Mouse (Mus musculus) layer of hippocampus, postnatal 10 days (tissue): Measurements from ENCODE around the gene Ddx24. TPM values are rescaled to one million over a fixed set of nuclear protein-coding genes. Genes with fewer than 3 reads are reported as not detected.

ENCODE experiments used
- DNase-seq, 2 experiments: peaks; one replicate each; pipeline ENCODE4 v3.0.0; 2021; ENCODE audit warnings: low spot score in 2 of 2
- total RNA-seq, 2 experiments: library from RNA; stranded (reverse); gene quantifications; 2 replicates each; pipeline ENCODE4 v1.2.3; 2021

Ddx24 gene
- total RNA-seq, 2 experiments from 2014 or later = 163 to 172 TPM

DNA sequence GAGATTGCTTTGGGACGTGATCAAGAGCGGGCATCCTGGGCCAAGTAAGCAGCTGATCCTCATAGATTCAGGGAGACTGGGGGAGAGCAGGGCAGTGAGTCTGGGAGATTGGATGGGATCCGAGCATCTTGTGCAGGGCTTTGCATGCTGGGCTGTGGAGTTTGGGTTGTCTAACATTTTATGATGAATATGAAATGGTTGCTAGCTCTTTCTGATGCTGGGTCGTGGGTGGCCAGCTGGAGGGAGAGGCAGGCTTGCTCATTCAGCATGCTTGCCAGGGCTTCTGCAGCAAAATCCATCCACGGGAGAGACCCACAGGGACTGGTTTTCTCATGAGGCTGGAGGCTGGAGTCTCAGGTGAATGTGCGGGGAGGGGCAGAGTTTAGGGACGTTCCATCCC, 34.5 kb downstream of the Ddx24 start:
- DNase-seq = no peak

GRCm38 (mm10) chr12:103389982-103390381, 35.6 kb downstream of the Ddx24 start:
- peak in 1 of 2 experiments; percentile 44 for DNase-seq

- no peak for DNase-seq
These were observed 36.3 kb downstream of the Ddx24 start for GRCm38 (mm10) chr12:103389348-103389727.

DNA sequence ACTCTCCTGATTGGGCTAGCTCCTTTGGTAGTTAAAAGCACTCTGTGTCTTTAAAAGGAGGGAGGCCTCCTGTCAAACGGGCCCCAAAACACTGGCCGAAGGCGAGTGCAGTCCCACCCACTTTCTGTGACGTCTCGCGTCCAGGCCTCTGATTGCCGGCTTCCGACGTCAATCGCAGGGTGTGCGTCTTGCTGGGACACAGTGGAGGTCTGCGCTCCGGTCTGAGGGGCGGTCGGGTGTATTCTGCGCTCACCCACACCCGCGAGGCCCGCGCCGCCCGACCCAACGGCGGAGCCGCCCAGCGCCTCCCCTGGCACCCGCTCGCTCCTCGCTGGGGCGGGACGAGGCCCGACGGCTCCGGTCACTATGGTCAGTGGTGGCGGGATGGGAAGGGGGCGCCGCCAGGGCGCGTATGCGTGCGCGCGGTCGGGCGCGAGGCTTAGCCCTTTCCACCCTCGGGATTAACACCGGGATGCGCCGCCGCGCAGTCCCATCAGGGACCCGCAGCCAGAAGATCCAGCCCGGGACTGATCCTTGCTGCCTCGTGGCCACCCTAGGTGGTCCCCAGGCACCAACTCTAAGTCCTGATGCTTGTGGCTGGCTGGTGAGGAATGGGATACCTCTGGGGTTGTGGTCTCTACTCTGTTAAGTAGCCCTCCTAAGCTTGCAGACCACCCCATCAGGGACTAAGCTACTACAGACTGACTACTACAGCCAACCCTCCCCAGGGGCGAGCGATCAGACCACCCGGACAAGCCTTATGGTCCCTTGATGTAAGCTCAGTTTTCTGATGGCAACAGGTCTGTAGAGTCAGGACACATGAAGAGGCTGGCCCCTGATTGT, 36.9 kb downstream of the Ddx24 start, which contains the start of gene Otub2:
TSS of gene Otub2 (plus strand) at position 178 of the 843 bp plus-strand sequence.
- DNase-seq = peak; percentile 98

GRCm38 (mm10) chr12:103380226-103380625, 45.4 kb downstream of the Ddx24 start:
- no peak for DNase-seq

- DNase-seq = no peak
These were observed 48.9 kb downstream of the Ddx24 start for GRCm38 (mm10) chr12:103376774-103377173.

DNA sequence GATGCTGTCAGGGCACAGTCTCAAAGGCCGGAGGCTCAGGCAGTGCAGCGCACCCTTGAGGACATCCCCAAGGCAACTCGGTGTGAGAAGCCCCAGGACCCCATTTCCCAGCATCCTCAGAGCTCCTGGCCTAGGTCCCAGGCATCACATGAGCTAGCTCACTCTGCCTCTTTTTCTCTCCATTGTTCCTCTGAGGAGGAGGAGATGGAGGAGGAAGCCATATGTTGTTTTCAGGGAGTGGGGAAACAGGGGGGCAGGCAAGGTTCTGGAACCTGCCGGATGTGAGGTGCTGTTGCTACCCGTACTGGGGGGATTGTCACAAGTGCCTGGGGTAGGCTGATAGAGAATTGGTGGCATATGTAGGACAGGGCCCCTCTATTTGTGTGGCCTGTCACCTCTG, 49.5 kb downstream of the Ddx24 start:
- peak; percentile 59 to 67 for DNase-seq

- no peak for DNase-seq
These were observed 51.9 kb downstream of the Ddx24 start for GRCm38 (mm10) chr12:103373530-103374236.

DNA sequence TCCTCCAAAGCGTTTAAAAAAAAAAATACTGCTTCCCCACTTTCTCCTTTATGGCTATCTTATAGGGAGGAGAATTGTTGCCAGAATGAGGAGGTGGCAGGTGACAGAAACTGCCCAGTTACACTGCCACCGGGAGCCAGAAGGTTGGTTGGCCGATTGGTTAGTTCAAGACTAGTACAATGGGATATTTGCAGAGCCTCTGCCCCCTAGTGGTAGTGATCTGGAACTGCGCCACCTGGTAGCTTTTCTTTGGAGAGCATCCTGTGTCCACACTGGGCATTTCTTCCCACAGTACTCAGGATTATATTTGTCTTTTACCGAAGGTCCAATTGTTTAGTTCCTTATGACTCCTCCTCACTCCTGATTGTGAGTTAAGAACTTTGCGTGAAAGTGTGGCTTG, 53.9 kb downstream of the Ddx24 start:
- DNase-seq = peak; percentile 61 to 62

GRCm38 (mm10) chr12:103370861-103371260, 54.8 kb downstream of the Ddx24 start:
- DNase-seq = no peak

DNA sequence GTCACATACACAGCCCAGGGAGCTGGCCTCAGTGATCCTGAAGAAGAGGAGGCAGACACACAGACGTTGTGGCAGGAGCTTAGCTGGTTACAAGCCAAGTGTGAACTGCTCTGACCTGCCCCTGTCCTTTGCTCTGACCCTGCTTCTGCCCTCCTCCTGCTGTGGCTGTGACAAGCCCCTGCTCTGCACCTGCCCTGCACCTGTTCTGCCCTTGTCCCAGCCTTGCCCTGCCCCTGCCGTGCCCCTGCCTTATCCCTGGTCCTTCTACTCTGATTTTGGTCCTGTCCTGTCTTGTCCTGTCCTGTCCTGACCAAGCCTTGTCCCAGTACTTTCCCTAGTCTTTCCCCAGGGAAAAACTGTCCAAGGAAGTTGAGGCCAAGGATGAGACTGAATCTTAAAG, 56.9 kb downstream of the Ddx24 start:
- DNase-seq = no peak

DNA sequence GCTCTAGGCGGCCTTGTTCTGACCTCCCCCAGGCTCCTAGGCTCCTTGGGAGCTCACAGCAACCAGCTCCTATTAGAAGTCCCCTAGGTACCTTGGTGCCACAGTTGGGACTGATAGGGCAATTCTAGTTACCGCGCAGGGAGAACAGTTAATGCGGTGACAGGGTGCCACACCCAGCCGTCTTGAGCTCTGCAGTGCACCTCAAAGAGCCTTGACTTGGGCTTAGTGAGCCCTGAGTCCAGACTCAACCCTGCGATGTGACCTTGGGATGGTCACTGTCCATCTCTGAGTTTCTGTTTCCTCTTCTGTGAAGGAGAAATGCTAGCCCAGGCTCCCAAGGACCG, 57.3 kb downstream of the Ddx24 start:
- DNase-seq = no peak

DNA sequence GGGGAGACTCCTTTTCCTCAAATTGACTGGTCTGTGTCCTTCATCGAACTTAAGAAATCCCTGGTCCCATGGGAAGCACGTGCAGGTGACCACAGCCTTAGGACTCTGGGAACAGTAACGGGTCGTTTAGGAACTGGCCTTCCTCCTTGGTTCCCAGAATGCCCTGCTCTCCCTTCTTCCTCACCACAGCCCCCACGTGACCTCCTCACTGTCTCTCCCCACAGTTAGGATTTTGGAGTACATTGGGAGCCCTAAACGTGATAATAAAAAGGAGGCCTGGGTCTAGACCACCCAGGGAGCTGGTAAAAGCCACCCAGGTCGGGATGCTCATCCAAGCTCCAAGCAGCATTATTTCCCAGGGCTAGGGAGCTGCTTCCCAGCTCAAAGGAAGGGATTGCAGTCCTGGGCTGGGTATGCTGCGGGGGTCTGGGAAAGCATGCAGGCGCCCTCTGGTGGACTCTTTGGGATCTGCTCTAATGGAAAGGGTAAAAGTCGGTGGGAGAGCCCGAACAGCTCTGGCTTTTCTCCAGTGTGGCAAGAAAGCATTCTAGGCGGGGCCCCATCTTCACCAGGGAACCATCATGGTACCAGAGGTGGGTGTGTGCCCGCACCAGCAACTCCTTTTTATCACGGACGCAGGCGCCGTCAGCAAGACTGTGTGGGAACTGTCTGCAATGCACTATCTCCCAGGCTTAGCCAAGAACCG, 57.9 kb downstream of the Ddx24 start:
- peak; percentile 90 to 91 for DNase-seq

DNA sequence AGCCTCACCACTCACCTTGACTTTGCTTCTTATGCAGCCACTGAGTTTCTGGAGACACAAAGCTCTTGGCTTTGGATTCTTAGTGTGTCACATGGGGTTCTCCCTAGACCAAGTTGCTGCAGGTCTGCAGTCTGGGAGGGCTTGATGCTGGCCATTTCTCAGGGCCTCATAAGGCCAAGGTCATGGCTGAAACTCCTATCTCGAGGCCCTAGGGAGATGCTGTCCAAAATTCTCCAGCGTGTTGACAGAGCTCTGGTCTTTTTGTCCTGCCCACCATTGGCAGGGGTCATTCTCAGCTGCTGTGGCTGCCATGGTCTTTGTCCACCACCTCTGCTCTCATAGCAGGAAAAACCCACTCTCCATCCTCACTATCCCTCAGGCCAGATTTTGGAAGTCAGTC, 58.5 kb downstream of the Ddx24 start:
- DNase-seq = no peak

GRCm38 (mm10) chr12:103362336-103362735, 63.3 kb downstream of the Ddx24 start:
- no peak for DNase-seq

GRCm38 (mm10) chr12:103361539-103362307, 63.9 kb downstream of the Ddx24 start:
- DNase-seq = no peak

- no peak for DNase-seq
These were observed 64.8 kb downstream of the Ddx24 start for GRCm38 (mm10) chr12:103360812-103361211.

DNA sequence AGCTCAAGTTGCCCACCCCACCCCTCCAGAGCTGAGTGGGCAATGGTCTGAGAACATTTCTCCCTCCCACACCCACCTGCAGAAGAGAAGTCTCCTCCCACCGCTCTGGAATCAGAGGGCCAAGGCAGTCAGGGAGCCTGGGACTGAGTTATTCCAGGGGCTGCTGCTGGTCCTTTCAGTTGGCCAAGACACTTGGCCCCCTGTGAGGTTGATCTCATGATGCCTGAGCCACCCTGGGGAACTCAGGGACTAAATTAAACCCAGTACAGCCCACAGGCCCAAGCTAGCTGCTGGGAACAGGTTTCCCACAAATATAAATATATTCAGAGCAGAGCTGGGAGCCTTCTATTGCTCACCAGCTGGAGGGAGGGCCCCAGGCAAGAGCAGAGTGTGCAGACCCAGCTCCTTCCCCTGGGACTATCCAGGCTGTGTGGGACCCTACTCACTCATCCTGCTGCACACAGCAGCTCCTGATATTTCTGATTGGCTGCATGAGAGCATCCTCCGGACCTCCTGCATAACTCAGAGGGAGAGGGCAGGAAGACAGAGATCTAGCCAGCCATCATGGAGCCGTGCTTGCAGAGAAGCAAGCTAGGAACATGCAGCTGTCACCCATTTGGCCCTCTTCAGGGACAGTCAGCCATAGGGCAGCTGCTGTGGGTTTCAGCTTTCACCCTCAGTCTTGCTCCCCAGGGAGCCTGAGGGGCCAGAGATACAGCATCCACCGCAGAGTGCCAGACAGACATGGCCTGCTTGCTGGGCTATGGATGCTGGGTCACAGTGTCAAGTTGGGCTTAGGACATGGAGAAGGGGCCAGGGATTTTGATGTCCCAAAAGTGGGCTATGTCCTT, 66.5 kb downstream of the Ddx24 start:
- no peak for DNase-seq

GRCm38 (mm10) chr12:103358216-103358615, 67.4 kb downstream of the Ddx24 start:
- no peak for DNase-seq
